Mouse (Mus musculus) left cerebral cortex, postnatal 10 days (tissue): ENCODE data around the gene Fam83f. TPM values are rescaled to one million over a fixed set of nuclear protein-coding genes. Genes with fewer than 3 reads are reported as not detected.
A peak's percentile ranks its signal among the peaks of the same experiment; 100 is the strongest.

Experiments used
- DNase-seq, 2 experiments: peaks; one replicate each; pipeline ENCODE4 v3.0.0; 2021 to 2022; ENCODE audit warnings: low spot score in 2 of 2, mixed read lengths in 1 of 2; ENCODE audit errors: extremely low spot score in 1 of 2
- intact Hi-C: fragments of 180-260 bp; cut with DNase I; formaldehyde crosslinking; loops from one replicate; pipeline ENCODE4 v1.15.1; 2025
- total RNA-seq, 2 experiments: library from RNA; stranded (reverse); gene quantifications; 2 replicates each; pipeline ENCODE4 v1.2.3; 2021

Fam83f gene
- total RNA-seq, 2 experiments from 2014 or later: 0.54 to 0.57 TPM

DNA sequence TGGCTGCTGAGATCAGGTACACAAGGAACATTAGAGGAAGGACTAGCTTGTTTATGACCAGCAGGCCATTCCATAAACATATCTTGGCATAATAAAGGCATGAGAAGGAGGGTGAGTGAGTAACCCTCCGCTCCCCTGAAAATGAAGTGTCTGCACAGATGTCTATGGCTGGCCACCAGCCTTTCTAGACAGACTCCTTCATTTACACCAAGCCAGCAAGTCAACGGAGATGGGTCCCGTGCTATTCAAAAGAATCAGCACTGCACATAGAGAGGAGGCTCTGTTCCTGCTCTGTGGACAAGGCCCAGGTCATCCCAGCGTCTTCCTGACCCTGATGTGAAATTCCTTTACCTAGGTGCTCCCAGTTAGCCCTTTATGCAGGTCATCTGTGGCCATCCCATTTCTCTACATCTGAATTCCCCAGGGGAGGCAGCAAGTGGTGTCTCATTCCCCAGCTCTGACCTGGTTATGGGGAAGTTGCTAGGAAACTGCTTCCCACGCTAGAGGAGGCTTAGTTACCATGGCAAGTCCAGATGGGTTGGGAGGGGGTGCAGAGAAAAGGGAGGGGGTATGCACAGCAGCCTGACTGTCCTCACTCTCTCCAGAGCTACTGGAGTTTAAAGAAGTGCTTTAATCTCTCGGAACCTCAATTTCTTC is 12.7 kb upstream of the Fam83f start:
- peak; percentile 41 to 60 for DNase-seq
- intact Hi-C loops: no loop called here

DNA sequence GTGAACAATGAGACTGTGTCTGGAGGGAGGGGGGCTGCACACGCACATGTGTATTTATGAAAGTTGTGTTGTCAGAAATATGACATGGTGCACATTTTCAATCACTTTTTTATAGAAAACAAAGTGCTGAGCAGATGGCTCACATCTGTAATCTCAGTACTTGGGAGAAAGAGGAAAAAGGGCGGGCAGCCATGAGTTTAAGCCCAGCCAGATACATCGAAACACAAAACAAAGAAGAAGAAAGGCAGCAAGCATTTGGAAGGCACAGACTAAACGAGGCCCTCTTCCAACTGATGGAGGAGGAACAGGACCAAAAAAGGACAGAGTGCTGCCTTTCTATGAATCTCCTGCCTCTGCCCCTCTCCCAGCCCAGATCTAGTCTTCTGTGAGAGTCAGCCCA is 10.7 kb upstream of the Fam83f start:
- intact Hi-C loops: no loop called here
- DNase-seq: no peak

DNA sequence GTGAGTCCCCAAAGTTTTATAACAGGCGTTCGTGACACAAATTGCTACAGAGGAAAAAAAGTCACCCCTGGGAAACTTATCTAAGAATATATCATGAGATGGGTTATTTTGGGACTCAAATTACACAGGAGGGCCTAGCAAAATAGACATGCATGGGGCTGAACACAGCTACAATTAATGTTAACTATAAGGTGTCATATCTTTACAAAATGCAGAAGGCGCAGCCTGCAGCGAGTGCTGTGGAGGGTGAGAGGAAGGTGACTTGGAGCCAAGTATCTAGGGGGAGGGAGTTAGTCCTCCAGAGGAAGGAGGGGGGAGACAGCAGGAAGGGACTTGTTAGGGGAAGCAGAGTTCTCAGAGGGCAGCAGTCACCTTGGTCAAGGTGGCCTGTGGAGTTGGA is 7.2 kb upstream of the Fam83f start:
- intact Hi-C loops: no loop called here
- DNase-seq: no peak

DNA sequence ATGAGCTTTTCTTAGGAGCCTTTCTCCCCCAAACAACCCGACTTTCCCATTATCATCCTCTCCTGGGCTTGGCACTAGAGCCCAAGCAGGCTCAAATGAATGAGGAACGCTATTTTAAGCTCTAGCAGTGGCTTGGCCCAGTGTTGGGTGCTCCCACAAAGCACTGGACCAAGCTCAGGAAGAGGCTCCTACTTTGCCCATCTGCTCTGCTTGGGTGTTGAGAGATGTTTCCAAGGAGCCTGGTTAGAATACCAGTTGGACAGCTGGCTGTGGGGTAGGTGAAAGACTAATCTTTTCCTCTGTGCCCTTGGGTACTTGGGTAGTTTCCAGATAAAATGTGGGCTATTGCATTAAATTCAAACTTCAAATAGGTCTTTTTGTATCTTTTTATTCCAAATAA is 1.2 kb downstream of the Fam83f start:
- DNase-seq: no peak

DNA sequence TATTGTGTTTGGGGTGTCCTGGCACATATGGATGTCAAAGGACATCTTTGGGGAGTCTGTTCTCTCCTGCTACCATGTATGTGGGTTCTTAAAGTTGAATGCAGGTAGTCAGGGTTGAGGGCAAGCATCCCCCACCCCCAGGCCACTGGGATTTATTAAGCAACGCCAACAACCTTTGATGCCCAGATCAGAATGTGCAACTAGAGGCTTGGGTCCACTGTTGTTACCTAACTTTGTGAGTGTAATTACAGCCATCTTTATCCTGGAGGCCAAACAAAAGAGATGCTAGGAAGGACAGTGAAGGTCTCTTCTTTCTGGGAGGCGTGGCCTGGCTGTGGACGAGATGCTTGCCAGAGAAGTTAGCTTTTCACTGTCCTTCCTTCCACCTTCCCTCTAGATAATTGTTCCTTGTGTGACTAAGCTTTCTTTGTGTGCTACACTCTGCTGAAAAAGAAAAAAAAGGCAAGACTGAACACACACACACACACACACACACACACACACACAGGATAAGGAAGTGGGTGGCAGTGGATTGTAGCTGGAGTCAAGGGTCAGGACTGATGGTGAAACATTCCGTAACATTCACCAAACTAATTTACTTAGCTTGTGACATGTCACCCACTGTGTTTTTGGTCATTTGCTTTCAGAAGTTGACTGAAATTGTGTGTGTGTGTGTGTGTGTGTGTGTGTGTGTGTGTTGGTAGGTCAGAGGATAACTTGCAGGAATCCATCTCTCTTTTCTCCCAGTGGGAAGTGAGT is 1.9 kb downstream of the Fam83f start:
- no peak for DNase-seq
- intact Hi-C loops: no loop called here

More for the DNA sequence above, 1.2 kb downstream of the Fam83f start:
- intact Hi-C loops: no loop called here

DNA sequence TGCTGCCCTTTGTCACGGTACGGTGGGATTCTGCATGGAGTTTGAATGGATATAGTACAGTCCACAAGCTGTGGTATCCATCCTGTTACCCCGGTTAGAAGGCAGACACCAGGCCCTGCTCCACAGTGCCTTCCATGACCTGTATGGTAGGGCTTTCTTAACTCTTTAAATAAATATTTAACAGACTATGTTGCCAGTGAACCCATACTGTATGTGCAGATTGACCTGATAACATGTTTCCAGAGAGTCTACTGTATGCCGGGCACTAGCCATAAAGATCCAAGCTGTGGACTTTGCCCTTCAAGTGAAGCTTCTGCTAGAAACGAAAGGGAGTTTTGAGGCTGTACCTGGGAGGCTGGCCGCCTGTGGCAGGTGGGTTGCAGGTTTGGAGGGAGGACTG is 3.1 kb downstream of the Fam83f start:
- DNase-seq: no peak
- intact Hi-C loops: no loop called here

DNA sequence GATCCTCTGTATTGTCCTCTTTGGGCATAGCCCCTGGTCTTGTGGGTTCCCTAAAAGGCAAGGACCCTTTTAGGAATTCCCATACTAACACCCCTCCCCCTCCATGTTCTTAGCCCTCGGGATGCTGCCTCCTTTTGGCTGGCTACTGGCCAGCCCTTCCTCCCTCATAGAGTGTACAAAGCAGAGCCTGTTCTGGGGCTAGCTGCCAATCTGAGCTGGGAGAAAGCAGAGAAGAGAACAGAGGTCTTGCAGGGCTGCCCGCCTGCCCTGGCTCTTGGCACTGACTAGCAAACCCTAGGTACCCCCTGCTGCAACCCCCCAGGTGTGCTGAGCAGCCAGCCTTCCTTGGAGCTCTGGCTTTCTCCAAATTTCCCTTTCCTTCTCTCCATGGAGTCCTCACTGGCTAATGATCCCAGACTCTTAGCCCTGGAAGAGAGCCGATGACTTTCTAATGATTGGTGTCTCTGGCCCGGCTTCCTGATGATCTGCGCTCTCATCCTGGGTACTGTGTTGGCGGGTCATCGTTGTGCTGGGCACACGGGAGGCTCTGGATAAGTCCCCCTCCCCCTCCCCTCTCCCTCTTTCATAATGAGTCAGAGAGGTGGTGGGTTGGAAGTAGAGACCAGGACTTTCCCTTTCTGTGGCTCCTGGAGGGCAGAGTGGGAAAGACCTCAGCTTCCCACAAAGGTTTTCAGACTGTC is 8.0 kb downstream of the Fam83f start:
- intact Hi-C loops: no loop called here

DNA sequence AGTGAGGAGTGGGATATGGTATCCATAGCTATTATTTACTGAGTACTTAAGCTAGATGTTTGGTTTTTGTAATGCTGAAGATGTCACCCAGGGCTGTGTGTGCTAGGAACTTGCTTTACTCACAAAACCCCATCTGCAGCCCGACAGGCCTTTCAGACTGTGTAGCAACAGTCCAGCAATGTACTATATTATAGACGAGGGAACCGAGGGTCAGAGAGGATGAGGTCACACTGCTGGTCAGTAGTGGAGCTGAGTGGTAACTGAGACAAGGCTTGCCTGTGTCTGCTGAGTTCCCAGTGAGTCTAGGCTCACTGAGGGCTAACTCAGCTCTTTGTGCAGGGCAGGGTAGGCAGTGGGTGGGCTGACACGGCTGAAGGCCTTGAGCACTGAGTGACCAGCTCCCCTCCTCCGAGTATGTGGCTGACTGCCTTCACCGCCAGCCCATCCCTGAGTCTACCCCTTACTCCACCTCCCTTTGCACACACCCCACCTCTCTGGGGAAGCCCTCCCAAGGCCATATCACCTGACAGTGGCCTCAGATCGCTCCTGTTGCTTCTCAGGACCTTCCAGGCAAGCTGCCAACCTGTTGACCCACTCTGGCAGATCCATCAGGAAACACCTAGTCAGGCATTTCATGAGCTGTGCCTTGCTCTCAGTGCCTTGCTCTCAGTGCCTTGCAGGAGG is 8.8 kb downstream of the Fam83f start:
- DNase-seq: no peak
- intact Hi-C loops: no loop called here

More for the DNA sequence above, 8.0 kb downstream of the Fam83f start:
- DNase-seq: peak; percentile 64 to 79

DNA sequence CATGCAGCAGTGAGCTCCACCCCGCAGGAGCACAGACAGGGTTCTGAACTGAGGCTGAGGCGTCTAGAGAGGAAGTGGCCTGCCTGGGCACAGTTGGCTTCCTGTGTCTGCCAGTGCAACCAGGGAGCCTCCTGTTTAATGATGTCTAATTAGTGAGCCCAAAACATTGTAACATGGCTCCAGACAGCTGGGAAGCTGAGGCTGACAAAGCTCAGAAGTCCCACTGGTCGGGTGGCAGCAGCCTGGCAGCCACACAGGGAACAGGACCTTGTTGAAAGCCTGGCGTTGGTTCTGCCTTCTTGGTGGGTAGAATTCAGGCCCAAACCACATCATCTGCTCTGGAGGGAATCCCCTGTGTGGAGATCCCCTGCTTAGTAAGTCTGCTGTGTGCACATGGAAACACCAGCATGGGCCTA is 9.8 kb downstream of the Fam83f start:
- intact Hi-C loops: no loop called here

DNA sequence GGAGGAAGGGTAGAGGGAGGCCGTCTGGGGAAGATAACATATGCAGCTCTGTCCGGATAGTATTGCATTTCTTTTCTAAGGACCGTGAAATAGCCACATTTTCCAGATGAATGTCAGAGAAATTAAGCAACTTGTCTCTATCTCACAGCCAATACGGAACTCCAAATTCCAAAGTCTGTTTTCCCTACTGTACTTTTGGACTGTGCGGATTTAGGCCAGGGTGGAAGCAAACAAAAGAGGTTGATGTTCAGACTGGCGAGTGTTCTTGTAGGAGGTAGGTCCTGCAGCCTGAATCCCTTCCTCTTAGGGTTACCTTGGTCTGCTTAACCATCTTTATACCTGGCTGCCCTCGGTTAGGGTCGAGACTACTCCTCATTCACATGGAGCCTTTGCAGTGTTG is 10.7 kb downstream of the Fam83f start:
- intact Hi-C loops: no loop called here

More for the DNA sequence above, 9.8 kb downstream of the Fam83f start:
- DNase-seq: no peak

DNA sequence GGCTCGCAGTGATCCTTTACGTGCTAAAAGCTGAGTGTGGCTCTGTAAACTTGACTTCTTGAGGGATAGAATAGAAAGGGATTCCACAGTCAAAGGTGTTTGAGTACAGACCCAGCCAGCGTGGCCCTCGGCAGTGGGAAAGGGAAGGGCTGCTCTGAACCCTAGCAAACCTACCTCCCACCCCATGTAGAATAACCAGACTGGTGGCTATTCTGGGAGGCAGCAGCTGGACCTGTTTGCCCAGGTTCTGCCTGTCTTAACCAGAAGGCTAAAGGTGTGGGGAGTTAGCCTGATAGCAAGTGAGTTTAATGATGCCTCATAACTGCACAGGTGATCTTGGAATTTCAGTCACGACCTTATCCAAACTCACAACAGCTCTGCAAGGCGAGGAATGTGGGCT is 11.5 kb downstream of the Fam83f start:
- intact Hi-C loops: no loop called here
- no peak for DNase-seq

More for the DNA sequence above, 10.7 kb downstream of the Fam83f start:
- DNase-seq: no peak

DNA sequence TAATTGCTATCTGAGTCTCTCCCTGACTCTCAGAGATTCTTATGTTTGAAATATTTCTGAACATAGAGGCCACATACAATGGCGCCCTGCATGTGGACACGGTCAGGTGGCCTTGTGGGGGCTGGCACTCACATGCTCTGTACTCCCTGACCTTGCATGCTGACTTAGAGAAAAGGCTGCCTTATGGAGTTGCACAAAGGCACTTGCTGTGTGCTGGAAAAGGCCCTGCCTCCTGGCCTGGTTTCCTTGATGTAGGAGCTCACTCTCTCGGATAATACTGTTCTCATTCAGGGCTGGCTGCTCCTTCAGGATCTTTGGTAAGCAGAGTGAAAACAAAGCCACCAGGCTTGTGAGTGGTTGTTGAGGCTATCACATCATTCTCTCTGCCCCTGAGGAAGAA is 12.3 kb downstream of the Fam83f start:
- intact Hi-C loops: no loop called here

DNA sequence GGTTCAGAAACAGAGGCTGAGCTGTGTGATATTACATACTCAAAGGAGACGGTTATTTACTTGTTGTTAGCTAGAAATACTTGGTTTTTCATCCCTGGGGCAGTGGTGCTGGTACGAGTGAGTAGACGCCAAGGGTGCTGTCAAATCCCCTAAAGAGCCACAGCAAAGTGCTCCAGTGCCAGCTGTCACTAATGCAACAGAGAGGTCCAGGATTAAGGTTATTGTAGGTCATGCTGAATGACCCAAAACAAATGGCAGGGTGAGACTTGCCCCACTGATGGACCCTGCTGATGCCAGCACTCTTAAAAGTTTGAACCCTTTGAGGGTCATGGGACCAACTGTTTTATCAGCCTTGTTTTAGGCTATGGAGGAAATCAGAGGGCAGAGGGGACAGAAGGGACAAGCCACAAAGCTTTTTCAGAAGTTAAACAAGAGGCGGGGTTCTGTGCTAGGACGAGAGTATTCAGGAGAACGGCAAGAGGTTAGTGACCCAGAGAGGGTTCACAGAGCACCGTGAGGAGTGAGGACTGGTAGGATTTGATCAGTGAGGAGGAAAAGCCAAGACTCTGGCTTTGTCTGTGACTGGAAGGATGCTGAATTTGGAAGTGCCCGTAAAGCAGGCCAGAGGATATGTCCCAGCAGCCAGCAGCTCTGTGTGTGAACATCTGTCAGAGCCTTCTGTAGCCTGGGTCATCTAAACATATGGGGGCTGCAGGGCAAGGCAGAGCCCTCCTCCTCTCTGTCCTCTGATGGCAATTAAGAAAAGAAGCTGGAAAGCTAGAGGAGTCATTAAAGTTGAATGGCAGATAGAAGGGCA is 13.3 kb downstream of the Fam83f start:
- DNase-seq: no peak
- intact Hi-C loops: no loop called here

More for the DNA sequence above, 12.3 kb downstream of the Fam83f start:
- no peak for DNase-seq

DNA sequence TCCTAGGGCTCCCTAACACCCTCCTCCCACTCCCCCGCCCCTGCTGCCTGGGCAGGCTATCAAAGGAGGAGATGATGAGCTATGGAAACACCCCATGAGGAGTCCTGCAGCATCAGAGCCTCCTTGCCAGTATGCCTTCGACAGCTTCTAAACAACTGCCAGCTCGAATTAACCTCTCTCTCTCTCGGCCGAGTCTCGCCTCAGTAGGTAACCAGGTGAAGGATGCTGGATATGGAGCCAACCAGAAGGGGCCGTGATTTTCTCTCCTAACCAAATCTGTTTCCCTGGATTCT is 13.9 kb downstream of the Fam83f start:
- DNase-seq: no peak

DNA sequence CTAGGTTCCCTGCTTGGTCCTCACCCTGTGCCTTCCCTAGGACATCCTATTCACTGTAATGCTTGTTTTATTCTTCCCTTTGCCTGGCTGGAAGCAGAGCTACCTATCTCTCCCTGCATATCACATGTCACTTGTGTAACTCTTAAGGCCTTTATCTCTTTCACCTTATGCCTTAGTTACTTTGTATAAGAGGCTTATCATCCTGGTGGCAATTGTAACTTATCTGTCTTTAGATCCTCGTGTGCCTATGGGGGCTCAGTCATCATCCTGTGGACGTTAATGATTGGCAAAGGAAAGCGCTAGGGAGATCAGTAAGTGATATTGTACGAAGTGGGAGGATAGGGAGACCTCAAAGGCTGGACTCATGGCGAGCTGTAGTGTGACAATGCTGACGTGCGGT is 16.9 kb downstream of the Fam83f start:
- intact Hi-C loops: no loop called here
- no peak for DNase-seq

More for the DNA sequence above, 13.9 kb downstream of the Fam83f start:
- intact Hi-C loops: no loop called here

DNA sequence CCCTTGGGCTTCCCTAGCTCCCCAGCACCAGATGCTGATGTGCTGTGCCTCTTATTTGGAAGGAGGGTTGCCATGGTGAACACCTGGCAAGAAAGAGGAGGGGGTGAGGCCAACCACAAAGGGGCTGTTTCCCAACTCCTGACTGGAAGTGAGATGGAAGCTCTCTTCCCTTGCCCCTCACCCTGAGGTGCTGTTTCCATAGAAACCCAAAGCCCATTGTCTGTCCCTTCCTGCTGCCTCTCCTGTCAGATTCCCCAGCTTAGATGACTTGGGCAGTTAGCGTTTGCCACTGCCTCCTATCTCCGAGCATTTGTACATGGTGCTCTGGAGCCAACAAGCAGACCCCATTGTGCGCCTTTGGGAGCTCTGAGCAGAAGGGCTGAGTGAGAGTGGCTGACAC is 21.8 kb downstream of the Fam83f start:
- DNase-seq: no peak
- intact Hi-C loops: no loop called here

DNA sequence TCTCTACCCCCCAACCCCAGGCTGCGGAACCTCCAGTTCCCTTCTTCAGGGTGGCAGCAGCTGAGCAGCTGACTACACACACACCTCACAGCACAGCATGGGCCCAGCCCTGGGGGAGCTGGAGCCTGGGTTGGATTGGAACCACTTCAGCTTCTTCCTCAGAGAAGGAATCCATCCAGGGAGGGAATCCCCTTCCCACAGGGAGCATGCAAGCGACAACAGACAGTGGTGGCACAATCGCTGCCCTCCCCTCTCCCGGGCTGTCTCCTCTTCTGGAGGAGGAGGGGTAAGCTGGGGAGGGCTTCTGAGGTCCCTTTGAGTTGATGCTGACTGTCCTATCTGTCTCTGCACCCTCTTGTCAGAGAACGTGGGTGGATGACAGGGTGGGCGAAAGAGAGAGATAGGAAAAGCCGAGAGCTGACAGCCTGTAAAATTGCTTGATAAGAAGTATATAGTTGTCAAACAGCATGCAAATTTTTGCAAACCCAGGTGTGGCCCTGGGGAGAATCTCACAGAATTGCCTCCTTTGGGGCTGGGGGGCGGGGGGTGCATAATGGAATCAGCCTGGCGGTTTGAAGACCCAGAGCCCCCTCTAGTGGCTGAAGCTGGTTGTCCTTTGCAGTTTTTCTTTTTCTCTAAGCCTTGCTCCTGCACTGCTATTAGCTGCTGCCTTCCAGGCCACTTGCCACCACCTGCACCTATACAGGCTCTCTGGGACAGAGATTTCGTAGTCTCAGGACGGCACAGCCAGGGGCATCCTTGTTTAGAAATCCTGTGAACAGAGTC is 22.7 kb downstream of the Fam83f start:
- peak; percentile 77 to 78 for DNase-seq

DNA sequence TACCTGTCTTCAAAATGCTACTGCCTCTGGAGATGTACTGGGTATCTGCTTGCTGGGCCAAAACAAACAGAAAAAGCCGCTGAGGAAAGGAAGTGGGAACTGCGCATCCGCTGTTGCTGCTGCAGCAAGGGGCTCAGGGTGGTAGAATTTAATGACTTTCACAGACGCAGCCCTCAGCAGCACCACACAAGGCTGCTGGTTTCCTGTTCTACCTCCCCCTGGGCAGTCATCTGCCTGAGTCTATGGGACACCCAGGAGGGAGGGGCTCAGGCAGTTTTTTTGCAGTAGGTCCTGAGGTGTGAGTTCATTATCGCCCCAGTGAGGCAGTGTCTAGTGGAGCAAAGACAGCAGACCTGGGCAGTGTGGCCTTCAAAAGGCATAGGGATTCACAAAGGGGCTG is 25.9 kb downstream of the Fam83f start:
- intact Hi-C loops: no loop called here
- no peak for DNase-seq

More for the DNA sequence above, 22.7 kb downstream of the Fam83f start:
- intact Hi-C loops: loop anchor here (2.0 kb wide), 2 partner anchors 60 to 428 kb away; no protein-coding TSS in a partner anchor
